Mouse (Mus musculus) kidney, adult 8-10 months (tissue): ENCODE data around the gene Gm7544.
"Not testable (repeated sequence)": the region's sequence is repeated elsewhere in the genome, so short reads cannot be mapped to it uniquely, and the experiment has no call there.

Experiments used
- DNase-seq, 2 experiments: peaks; one replicate each; pipeline ENCODE4 v3.0.0; 2022

Gene Gm7544

GRCm38 (mm10) chr1:82955913-82956312 is at the start of gene Gm7544:
Gene Gm7544, minus strand, starts transcription at chr1:82956013.
- not testable (repeated sequence) for DNase-seq

GRCm38 (mm10) chr1:83000306-83000705 is 44.5 kb upstream of the Gm7544 start, which contains the start of gene Gm47959:
Gene Gm47959, plus strand, starts transcription at chr1:83000548.
- not testable (repeated sequence) for DNase-seq

- DNase-seq, result no peak
Observed at GRCm38 (mm10) chr1:82993947-82994346, 38.1 kb upstream of the Gm7544 start.

- DNase-seq, result peak; percentile 73 to 84
Observed at GRCm38 (mm10) chr1:82992093-82992492, 36.3 kb upstream of the Gm7544 start.

- DNase-seq, result peak in 1 of 2 experiments; percentile 10
Observed at GRCm38 (mm10) chr1:82991596-82991995, 35.8 kb upstream of the Gm7544 start.

- DNase-seq, result peak; percentile 35 to 45
Observed at GRCm38 (mm10) chr1:82991062-82991461, 35.2 kb upstream of the Gm7544 start.

GRCm38 (mm10) chr1:82987530-82988198 is 31.9 kb upstream of the Gm7544 start:
- DNase-seq, result peak; percentile 46 to 54

GRCm38 (mm10) chr1:82986738-82987137 is 30.9 kb upstream of the Gm7544 start:
- no peak for DNase-seq

GRCm38 (mm10) chr1:82977840-82978239 is 22.0 kb upstream of the Gm7544 start:
- no peak for DNase-seq

- peak in 1 of 2 experiments; percentile 13 for DNase-seq
Observed at GRCm38 (mm10) chr1:82975750-82976149, 19.9 kb upstream of the Gm7544 start.

GRCm38 (mm10) chr1:82974342-82974741 is 18.5 kb upstream of the Gm7544 start:
- no peak for DNase-seq

GRCm38 (mm10) chr1:82973901-82974300 is 18.1 kb upstream of the Gm7544 start:
- DNase-seq, result no peak

- peak in 1 of 2 experiments; percentile 15 for DNase-seq
Observed at GRCm38 (mm10) chr1:82973244-82973643, 17.4 kb upstream of the Gm7544 start.

GRCm38 (mm10) chr1:82972046-82972445 is 16.2 kb upstream of the Gm7544 start:
- peak; percentile 9 to 10 for DNase-seq

GRCm38 (mm10) chr1:82966413-82966812 is 10.6 kb upstream of the Gm7544 start:
- no peak for DNase-seq

GRCm38 (mm10) chr1:82959870-82960385 is 4.1 kb upstream of the Gm7544 start, which contains the start of gene Gm47955:
Gene Gm47955, plus strand, starts transcription at chr1:82960286.
- DNase-seq, result no peak

GRCm38 (mm10) chr1:82948601-82949000 is 7.2 kb downstream of the Gm7544 start:
- no peak for DNase-seq

- DNase-seq, result not testable (repeated sequence)
Observed at GRCm38 (mm10) chr1:82946029-82946428, 9.8 kb downstream of the Gm7544 start.

GRCm38 (mm10) chr1:82943295-82943694 is 12.5 kb downstream of the Gm7544 start, which contains the start of gene A030003K21Rik:
Gene A030003K21Rik, minus strand, starts transcription at chr1:82943388.
- DNase-seq, result not testable (repeated sequence)

GRCm38 (mm10) chr1:82942505-82942904 is 13.3 kb downstream of the Gm7544 start:
- not testable (repeated sequence) for DNase-seq

- peak; percentile 62 to 69 for DNase-seq
Observed at GRCm38 (mm10) chr1:82938666-82939065, 17.1 kb downstream of the Gm7544 start.

GRCm38 (mm10) chr1:82931326-82931725 is 24.5 kb downstream of the Gm7544 start, which contains the start of gene Gm6217:
Gene Gm6217, minus strand, starts transcription at chr1:82931399.
- DNase-seq, result not testable (repeated sequence)

GRCm38 (mm10) chr1:82930558-82930957 is 25.3 kb downstream of the Gm7544 start:
- not testable (repeated sequence) for DNase-seq

GRCm38 (mm10) chr1:82924650-82925049 is 31.2 kb downstream of the Gm7544 start, which contains the start of gene A030014E15Rik:
Gene A030014E15Rik, plus strand, starts transcription at chr1:82924917.
- DNase-seq, result no peak
